Comparison of ENCODE assay signal across 10 mouse cellular contexts in the genomic region with DNA sequence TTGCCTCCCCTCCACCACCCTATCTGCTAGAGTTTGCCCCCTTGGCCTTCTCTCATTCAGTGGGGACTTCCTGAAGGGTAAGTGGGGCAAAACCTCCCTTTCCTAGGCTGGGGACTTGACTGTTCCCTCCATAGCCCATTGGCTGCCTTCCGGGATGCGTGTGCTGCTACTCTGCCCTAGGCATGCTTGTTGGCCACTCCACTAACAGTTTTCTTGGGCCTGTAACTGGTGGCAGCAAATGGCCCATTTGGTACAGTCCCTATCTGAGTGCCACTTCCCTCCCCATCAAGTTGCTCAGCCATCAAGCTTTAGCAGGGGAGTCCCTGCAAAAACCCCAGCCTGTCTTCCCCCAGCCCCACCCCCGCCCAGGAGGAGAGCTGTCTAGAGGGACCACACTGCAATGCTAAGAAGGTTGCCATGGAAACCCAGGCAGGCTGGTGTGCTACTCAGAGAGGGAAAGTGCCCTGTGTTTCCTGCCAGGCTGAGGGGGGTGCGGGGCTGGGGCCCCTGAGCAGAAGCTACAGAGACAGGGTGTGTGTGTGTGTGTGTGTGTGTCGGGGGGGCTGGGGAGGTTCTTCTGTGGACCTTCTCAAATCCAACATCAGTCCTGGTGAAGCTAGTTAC. TPM values are rescaled to one million over a fixed set of nuclear protein-coding genes. Genes with fewer than 3 reads are reported as not detected.
A peak's percentile ranks its signal among the peaks of the same experiment; 100 is the strongest.
DNase-seq lines count a peak whose midpoint lies in the region; ATAC-seq lines count a peak whose summit lies in the region.
"Had no signal": no experiment of that assay in that cellular context is flagged by ENCODE, and none has a peak within 500 bp of the region (broad histone marks: within the 10 kb centered on the region; RNA-seq: fewer than 3 reads in every experiment).

No protein-coding gene starts in this region.

- H3K9ac ChIP-seq in midbrain, embryonic 12.5 days (replicated peaks): no peak overlapping the region; the same call in 1 of the 2 replicates
- H3K9ac ChIP-seq: heart, embryonic 13.5 days; liver, embryonic 15.5 days had no signal

- H3K27ac ChIP-seq in midbrain, embryonic 12.5 days (replicated peaks): peak overlapping the region; percentile 46; the same call in 1 of the 2 replicates
- H3K27ac ChIP-seq: heart, embryonic 13.5 days; liver, embryonic 15.5 days had no signal

- WGBS in midbrain, embryonic 12.5 days: 32% methylated on average over 5 of the region's 5 CpGs

- peak; percentile 56 for ATAC-seq in frontal cortex, adult (ENCODE audit: low TSS enrichment)
- peak; percentile 91 for ATAC-seq in midbrain, embryonic 12.5 days (ENCODE audit: low FRiP score, low read depth)

- peaks cover 44% of the 10 kb centered on the region for H3K4me1 ChIP-seq in midbrain, embryonic 12.5 days

- no peak overlapping the region for H3K4me3 ChIP-seq in midbrain, embryonic 12.5 days
- H3K4me3 ChIP-seq: heart, embryonic 13.5 days; liver, embryonic 15.5 days had no signal

- peak overlapping the region; percentile 13; the same call in 1 of the 2 replicates for H3K4me2 ChIP-seq in midbrain, embryonic 12.5 days (replicated peaks)
- H3K4me2 ChIP-seq: heart, embryonic 13.5 days; liver, embryonic 15.5 days had no signal

- peaks cover 47% of the 10 kb centered on the region for H3K27me3 ChIP-seq in midbrain, embryonic 12.5 days
- H3K27me3 ChIP-seq: liver, embryonic 15.5 days had no signal

- no peak for DNase-seq in frontal cortex, postnatal 25 days (ENCODE audit: low spot score in 2 of 2)
- peak; percentile 64 to 74 for DNase-seq in frontal cortex, adult 2 months (ENCODE audit: extremely low spot score in 1 of 2, low spot score in 1 of 2)
- peak; percentile 62 for DNase-seq in thymus, postnatal 0 days (ENCODE audit: low spot score)
- DNase-seq in gastrocnemius, postnatal 25 days: no peak
- no peak for DNase-seq in kidney, adult 11 months
- DNase-seq in lung, postnatal 36 days: no peak

- no peaks in the 10 kb centered on the region for H3K9me3 ChIP-seq in midbrain, embryonic 12.5 days
- H3K9me3 ChIP-seq: heart, embryonic 13.5 days; liver, embryonic 15.5 days had no signal

- H3K36me3 ChIP-seq in midbrain, embryonic 12.5 days: no peaks in the 10 kb centered on the region
- H3K36me3 ChIP-seq: heart, embryonic 13.5 days; liver, embryonic 15.5 days had no signal

RNA-seq across cellular contexts. Expression of a gene that starts 27.5 kb away (rescaled TPM):
- polyA plus RNA-seq in frontal cortex, adult 2 months (2012; rRNA removed): 56.3 and 62.0 TPM in 2 replicates
- 6.9 and 9.1 TPM in 2 replicates for polyA plus RNA-seq in midbrain, embryonic 12.5 days (2016; fragmentation: Nextera tagmentation; extraction: Ambion mirVana)
- 0.30 and 0.35 TPM in 2 replicates for polyA plus RNA-seq in thymus, postnatal 0 days (2015; fragmentation: Nextera tagmentation; extraction: Ambion mirVana)
- total RNA-seq in gastrocnemius, postnatal 25 days (2021): under 1 TPM in 1 of 2 experiments, not detected in 1; 0.03 TPM

RNA-seq across cellular contexts. Expression of a gene that starts 42.7 kb away (rescaled TPM):
- polyA plus RNA-seq in frontal cortex, adult 2 months (2012; rRNA removed): 11.3 and 12.7 TPM in 2 replicates
- 34.6 and 34.8 TPM in 2 replicates for polyA plus RNA-seq in midbrain, embryonic 12.5 days (2016; fragmentation: Nextera tagmentation; extraction: Ambion mirVana)
- polyA plus RNA-seq in thymus, postnatal 0 days (2015; fragmentation: Nextera tagmentation; extraction: Ambion mirVana): 23.7 and 23.8 TPM in 2 replicates
- total RNA-seq in gastrocnemius, postnatal 25 days (2021): 1 to 10 TPM; 1.5 to 2.2 TPM

RNA-seq across cellular contexts. Expression of a gene that starts 50.7 kb away (rescaled TPM):
- 107 and 119 TPM in 2 replicates for polyA plus RNA-seq in frontal cortex, adult 2 months (2012; rRNA removed)
- 100 and 108 TPM in 2 replicates for polyA plus RNA-seq in midbrain, embryonic 12.5 days (2016; fragmentation: Nextera tagmentation; extraction: Ambion mirVana)
- polyA plus RNA-seq in thymus, postnatal 0 days (2015; fragmentation: Nextera tagmentation; extraction: Ambion mirVana): 85.3 and 90.4 TPM in 2 replicates
- 10 to 100 TPM; 39.3 to 43.5 TPM for total RNA-seq in gastrocnemius, postnatal 25 days (2021)

Comparison
In these comparisons a context has a peak if more than half of its experiments do, and no peak if none do; other contexts are left out.
1. DNase-seq: peak in frontal cortex, adult 2 months (2 of 2) and thymus, postnatal 0 days (single experiment); none in frontal cortex, postnatal 25 days (0 of 2), gastrocnemius, postnatal 25 days (single experiment), kidney, adult 11 months (single experiment) and lung, postnatal 36 days (single experiment).